Mouse (Mus musculus) cerebellum, adult 11 months (tissue): Measurements from ENCODE around the gene Chad.

ENCODE experiments used
- DNase-seq: peaks from one replicate; pipeline ENCODE4 v3.0.0; 2022

Chad gene

GRCm38 (mm10) chr11:94566534-94566933 lies 1.7 kb downstream of the Chad start:
- DNase-seq = no peak

DNA sequence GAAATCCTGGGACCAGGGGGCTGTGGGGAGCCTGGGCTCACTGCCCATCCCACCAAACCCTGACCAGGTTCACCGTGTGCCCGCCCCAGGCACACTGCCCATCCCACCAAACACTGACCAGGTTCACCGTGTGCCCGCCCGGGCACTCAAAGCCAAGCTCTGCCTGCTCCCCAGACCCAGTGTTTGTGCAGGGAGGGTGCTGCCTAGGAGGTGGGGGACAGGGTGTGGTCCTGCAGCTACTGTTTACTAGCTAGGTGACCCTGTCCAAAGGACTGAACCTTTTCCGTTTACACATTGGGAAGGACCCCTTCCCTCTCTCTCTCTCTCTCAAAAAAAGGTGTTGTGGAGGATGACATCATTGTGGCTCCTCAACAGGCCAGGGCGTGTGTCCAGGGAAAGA lies 2.5 kb downstream of the Chad start:
- DNase-seq = no peak

GRCm38 (mm10) chr11:94570612-94571011 lies 5.8 kb downstream of the Chad start:
- DNase-seq = no peak

DNA sequence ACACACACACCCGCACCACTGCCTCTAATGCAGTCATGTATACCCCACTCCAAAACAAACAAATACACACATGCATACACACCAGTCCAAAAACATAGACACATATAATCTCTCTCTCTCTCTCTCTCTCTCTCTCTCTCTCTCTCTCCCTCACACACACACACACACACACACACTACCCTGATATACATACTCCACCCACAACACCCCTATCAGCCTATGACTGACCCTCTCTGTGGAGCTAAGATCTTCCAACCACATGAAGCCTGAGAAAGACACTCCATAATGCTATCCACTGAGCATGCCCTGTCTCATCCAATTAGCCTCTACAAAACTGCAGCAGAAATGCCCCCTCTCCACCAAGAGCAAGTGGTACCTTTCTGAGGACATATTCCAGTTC lies 7.0 kb downstream of the Chad start:
- DNase-seq = no peak

- DNase-seq = no peak
These were observed 9.7 kb downstream of the Chad start for GRCm38 (mm10) chr11:94574560-94574959.

- DNase-seq = no peak
These were observed 10.2 kb downstream of the Chad start for GRCm38 (mm10) chr11:94575036-94575435.

DNA sequence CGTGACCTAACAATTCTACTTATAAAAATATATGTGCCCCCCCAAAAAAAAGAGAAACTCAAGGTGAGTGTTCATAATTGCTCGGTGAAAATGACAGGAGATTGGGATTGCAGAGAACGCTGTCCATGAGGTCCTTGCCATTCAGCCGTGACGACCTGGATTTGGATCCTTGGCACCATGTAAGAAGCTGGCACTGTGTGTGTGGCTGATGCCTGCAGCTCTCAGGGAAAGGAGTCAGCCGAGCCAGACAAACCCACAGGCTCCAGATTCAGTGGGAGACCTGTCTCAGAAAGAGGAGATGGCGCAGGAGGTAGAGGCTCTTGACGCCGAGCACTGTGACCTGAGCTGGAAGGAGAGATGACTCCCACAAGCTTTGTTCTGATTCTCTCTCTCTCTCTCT lies 11.5 kb downstream of the Chad start:
- no peak for DNase-seq

DNA sequence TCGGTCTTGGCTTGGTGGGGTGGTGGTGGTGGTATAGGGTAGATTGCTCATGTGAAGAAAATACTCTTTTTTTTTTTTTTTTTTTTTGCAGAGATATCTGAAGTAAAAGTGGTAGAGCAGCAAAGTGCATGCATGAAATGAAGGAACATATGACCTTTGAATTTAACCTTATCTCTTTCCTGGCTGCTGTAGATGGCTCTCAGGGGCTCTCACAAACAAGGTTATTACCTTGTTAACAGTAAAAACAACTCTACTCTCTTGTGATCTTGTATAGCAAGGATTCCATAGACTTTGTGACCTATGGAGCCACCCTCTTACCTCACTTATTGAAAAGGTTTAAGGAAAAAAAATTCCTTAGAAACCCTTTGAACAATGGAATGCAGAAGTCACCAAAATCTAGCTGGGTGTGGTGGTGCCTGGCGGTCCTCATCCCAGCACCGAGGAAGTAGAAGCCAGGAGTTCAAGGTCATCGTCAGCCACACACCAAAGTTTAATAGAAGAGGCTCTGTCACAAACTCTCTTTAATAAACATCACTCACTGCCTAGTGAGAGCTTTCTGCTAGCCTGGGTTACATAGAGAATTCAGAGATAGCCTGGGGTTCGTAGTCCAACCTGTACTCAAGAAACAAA lies 15.4 kb downstream of the Chad start:
- no peak for DNase-seq

DNA sequence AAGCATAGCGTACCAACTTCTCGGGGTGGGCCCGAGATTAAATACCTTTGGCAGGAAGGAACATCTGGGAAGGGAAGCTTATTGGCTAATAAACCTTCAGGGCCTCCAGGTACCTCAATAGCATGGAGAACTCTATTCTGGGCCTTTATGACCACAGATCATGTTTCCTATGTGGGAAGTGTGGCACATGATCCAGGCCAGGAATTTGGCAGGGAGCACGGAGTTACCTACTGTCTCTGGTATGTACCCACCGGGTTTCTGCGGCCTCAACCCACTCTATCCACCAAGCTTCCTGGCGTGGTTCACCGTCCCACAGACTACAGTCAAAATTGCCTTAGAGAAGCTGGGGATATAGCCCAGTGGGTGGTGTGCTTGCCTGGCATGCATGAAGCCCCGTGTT lies 20.2 kb downstream of the Chad start:
- DNase-seq = no peak

DNA sequence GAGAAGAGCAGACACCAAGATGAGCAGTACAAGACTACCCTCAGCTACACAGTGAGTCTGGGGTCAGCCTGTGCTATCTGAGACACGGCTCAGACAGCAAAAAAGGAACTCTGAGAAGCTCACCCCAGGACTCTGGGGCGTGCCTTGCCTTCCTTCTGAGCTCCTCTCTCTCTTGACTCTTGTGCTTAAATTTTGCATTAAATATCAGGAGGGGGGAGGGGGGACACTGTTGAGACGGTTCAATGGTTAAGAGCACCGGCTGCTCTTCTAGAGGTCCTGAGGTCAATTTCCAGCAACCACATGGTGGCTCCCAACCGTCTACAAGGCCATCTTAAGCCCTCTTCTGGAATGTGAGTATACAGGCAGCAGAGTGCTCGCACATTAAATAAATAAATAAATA lies 22.7 kb downstream of the Chad start:
- DNase-seq = no peak

- no peak for DNase-seq
These were observed 31.5 kb downstream of the Chad start for GRCm38 (mm10) chr11:94596311-94596852.

DNA sequence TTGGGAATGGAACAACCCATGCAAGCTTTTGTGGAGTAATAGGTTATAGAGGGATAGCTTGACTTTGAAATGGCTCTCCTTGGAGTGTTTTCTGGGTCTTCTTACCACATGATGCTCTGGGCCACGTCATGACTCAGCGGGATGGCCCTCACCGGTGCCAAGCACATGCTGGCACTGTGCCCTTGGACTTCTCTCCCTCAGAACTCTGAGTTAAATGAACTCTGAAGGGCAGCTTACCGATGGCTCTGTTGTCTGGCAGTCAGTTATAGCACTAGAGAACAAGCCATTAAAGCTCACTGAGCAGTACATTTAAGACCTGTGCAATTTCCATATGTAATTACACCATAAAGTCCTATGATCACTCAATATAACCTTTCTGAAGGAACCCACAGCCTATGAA lies 32.5 kb downstream of the Chad start:
- DNase-seq = no peak

DNA sequence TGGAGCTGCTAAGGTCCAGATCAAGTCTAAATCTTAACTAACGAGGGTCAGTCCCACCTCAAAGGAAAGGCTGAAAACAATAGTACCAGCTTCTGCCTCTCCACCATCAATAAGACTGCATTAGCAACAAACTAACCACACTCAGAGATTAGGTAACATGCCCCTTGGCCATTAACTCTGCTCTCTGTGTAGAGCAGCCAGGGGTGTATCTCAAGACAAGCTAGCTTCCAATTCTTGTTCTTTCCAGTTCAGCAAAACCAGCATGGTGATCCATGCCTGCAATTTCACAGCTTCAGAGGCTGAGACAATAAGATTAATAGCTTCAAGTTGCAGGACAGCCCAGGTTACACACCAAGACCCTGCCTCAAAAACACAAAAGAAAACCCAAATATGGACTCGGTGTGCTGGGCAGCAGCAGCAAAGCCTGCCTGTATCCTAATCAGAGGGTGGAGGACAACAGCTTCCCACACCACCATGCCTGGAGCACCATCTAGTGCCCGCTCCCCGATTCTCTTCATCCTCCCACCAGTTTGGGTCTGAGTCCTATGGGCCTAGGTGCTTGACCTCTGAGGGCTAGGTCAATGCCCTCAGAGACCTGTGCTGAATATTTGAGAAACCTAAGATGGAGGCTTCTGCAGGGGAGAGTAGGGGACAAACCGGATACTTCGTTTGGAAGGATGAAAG lies 33.7 kb downstream of the Chad start:
- DNase-seq = no peak

DNA sequence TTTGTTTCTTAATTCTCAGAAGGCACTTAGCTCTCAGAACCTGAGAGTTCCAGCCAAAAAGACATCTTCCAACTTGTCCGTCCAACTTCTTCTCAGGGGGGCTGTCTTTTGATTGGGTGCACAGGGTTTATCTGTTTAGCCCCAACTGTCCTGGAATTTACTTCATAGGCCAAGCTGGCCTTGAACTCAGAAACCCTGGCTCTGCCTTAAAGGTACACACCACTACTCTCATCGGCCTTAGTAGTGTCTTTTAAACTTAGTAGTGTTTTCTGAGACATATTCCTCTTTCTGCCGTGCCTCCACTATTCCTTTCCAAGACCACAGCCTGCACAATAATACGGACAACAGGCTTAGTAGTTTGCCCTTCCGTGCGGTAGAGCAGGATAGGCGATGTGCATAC lies 35.6 kb downstream of the Chad start:
- DNase-seq = no peak

GRCm38 (mm10) chr11:94601321-94602281 lies 36.8 kb downstream of the Chad start, which contains the start of gene Acsf2:
Gene Acsf2 (minus strand): TSS chr11:94601871.
- DNase-seq = peak; percentile 9

DNA sequence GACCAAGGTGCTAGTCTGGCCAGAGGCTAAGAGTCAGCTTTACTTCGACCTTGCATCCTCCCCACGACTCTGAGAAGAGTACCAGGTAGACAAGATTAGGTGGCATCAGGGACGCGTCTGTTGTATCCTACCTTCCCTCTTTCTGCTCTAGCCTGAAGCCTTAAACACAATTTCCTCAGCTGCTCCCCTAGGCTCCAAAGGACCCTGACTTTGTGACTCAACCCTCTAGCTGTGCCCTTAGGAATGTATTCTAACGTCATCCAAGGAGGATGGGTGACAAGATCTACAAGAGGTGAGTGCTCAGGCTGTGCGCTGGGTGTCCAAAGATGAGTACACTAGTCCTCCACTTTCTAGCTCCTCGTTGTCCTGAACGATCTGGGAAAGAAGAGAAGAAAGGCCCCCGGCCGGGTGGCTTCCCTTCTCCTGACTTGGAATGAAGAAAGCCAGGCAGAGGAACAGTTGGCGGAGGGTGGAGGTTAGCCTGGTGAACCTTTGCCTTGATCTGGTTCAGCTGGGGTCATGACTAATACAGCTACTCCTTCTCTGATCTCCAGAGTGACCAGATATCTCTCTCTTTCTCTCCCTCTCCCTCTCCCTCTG lies 37.6 kb downstream of the Chad start:
- DNase-seq = no peak

DNA sequence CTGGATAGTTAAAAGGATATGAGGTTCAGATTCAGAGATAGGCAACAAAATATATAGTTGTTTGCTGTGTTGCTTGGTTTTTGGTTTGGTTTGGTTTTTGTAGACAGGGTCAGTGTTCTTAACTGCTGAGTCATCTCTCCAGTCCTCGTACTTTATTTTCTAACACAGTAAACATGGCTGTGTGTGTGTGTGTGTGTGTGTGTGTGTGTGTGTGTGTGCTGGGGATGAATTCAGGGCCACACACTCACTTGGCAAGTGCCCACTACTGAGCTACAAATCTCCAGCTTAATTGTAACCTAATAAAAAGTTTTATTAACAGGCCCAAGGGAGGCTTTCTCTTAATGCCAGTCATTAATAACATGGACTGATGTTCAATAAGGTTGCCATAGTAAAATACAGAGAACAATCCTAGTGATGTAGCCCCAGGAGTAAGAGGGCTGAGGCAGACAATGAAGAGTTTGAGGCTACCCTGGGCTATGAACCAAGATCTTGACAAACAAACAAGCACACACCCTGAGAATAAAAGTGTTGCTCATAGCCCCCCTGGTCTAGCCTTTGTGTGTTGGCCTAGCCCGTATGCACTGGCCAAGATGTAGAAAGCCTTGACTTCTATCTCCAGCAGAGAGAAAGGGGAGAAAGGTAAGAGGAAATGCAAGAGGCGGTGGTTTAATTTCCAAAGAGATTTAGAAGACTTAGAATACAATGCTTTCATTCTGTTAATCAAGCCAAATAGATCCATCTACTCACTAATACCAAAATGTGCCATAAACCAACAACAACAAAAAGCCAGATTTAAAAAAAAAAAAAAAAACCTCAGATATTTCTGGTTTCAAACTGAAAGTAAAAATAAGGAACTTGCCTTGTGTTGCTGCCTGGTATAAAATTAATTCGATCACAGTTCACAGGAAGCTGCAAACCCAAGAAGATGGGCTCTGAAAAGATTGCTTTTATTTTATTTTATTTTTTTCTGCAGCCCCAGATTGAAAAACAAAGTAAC lies 46.2 kb downstream of the Chad start:
- no peak for DNase-seq

GRCm38 (mm10) chr11:94614603-94615002 lies 49.8 kb downstream of the Chad start:
- no peak for DNase-seq

DNA sequence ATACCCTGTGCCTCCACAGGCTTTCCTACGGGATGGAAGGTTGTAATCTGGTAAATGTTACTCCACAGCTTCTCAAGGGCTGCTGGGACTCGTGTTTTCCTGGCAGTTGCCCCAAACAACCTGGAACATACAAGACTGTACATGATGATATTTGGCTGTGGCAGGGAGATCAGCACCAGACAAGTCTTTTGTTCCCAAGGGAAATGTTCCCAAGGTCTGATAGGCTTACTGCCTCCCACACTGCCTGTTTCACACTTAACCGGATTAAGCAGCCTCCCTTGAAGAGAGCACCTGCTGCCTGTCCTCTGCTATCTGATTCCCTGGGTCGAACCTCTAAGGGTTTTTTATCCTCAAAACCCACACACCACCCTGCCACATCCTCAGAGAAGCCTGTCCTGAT lies 50.6 kb downstream of the Chad start:
- no peak for DNase-seq

DNA sequence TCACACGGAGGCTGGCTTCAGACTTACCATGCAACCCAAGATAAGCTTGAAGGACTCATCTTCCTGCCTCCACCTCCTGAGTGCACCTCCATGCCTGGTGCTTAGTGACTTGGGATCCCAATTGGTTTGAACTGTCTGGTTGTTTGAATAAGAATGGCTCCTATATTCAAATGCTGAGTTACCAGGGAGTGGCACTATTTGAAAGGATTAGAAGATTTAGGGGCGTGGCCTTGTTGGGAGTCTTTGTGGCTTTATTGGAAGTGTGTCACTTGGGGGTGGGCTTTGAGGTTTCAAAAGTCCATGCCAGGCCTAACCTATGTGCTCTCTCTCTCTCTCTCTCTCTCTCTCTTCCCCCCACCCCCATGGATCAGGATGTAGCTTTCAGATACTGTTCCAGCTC lies 52.8 kb downstream of the Chad start:
- no peak for DNase-seq
